Mouse (Mus musculus) gastrocnemius, adult 8-10 months (tissue): ENCODE measurements around the gene Tmco2. TPM values are rescaled to one million over a fixed set of nuclear protein-coding genes. Genes with fewer than 3 reads are reported as not detected.
"Not testable (repeated sequence)": the region's sequence is repeated elsewhere in the genome, so short reads cannot be mapped to it uniquely, and the experiment has no call there.

ENCODE experiments used
- DNase-seq, 2 experiments: peaks; one replicate each; pipeline ENCODE4 v3.0.0; 2022; ENCODE audit warnings: low spot score in 2 of 2
- total RNA-seq, 4 experiments: library from RNA; stranded (reverse); gene quantifications; 2 replicates each; pipeline ENCODE4 v1.2.4; 2022

Tmco2 gene
- total RNA-seq, result not detected

DNA sequence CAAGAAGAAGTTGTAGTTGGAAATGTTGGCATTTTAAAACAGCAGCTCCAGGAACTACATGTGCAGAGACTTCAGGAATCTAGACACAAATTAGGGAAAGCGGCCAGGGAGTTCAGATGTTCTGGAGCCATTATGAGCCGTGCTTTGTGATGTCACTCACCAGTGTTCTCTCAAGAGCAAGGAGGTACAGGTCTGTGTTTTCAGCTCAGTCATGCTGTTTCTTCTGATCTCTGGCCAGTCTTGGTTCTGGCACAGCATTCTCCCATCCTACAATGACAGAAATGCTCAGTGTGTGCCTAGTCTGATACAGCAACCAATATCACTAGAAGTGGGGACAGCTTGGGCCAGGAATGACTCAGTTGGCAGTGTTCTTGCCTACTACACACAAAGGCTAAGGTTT is at the start of gene Tmco2:
Gene Tmco2 (minus strand): TSS at position 101 of the 400 bp plus-strand sequence.
- DNase-seq, result no peak

- no peak for DNase-seq
These were observed 5.7 kb downstream of the Tmco2 start for GRCm38 (mm10) chr4:121103304-121103703.

DNA sequence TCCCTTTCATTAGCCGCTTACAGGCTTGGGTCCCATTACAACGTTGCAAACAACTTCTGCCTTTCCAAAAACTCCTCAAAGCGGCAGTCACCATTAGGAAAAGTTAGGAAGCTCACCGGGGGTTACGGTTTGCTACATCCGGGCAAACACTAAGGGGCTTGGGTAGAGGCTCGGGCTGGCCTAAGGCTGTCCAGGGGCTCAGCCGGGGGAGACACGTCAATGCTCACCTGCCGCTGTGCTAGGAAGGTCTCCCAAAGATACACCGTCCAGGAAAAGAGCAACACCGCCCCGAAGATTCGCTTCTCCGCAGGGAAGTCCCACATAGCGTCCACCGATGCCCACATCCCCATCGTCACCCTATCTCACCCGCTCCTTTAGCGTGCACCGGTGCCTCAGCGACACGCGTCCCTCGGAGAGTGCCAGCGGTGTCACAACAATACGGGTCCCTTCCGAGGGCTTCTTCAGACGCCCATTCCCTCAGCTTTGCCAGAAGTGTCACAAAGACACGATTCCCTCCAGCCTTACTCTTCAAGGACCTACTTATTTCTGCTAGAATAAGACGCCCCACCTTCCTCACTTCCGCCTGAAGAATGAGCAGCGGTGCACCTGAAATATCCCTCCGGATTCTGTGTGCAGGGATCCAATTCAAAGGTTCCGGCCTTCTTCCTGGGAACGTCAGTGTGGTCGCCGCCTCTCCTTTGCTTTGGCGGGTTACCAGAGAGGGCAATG is 11.2 kb downstream of the Tmco2 start, which contains the start of gene Zmpste24:
Gene Zmpste24 (minus strand): TSS at position 592 of the 729 bp plus-strand sequence.
- DNase-seq, result peak; percentile 61 to 66

GRCm38 (mm10) chr4:121090211-121090610 is 18.8 kb downstream of the Tmco2 start:
- no peak for DNase-seq

- DNase-seq, result no peak
These were observed 20.3 kb downstream of the Tmco2 start for GRCm38 (mm10) chr4:121088696-121089095.

DNA sequence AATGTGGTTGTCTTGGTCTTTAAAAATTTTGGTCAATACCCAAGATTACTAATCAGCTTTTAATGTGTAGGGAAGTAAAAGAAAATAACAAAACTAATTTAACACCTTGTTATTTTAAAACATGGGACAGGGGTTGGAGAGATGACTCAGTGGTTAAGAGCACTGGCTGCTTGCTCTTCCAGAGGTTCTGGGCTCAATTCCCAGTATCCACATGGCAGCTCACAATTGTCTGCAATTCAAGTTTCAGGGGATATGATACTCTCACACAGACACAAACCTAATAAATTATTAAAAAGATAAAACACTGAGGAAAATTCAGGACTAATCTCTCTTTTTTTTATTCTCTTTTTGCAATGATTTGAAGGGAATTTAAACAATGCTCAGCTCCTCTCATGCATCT is 24.5 kb downstream of the Tmco2 start:
- no peak for DNase-seq

GRCm38 (mm10) chr4:121080395-121080794 is 28.6 kb downstream of the Tmco2 start:
- no peak for DNase-seq

- DNase-seq, result no peak
These were observed 30.9 kb downstream of the Tmco2 start for GRCm38 (mm10) chr4:121077915-121078646.

- no peak for DNase-seq
These were observed 34.8 kb downstream of the Tmco2 start for GRCm38 (mm10) chr4:121074250-121074649.

DNA sequence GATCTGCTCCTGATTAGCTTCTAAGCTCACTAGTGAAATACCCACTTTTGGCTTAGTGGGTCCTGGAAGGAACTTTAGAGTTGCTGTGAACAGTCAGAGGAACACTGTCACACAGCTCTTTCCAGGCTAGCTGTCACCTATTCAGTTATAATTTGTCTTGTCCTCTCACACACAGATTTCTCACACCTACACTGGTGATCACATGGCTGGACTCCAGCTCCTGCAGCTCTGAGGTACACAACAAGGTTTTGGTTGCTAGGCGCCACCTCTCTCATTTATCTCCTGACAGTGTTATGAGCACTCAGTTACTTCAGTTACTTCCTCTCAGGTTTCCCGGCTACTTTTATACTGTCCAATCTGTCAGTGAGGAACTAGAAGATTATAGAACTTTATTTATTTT is 43.7 kb downstream of the Tmco2 start:
- no peak for DNase-seq

- DNase-seq, result not testable (repeated sequence)
These were observed 49.8 kb downstream of the Tmco2 start for GRCm38 (mm10) chr4:121059218-121059617.

- DNase-seq, result no peak
These were observed 52.0 kb downstream of the Tmco2 start for GRCm38 (mm10) chr4:121057032-121057431.

DNA sequence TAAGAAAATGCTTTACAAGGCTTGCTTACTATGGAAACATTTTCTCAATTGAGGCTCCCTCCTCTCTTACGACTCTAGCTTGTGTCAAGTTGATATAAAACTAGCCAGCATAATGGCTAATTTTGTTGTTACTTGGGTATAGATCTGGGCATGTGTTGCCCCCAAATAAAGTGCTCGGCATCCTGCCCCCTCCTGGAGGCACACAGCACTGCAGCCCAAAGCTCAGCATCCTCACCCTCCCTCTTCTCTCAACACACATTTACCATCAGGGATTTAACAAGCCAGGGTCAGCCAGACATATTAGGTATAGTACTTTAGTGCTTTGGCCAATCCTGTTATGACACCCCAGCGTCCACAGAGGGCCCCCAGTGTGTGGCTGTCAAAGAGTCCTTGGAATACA is 52.7 kb downstream of the Tmco2 start:
- no peak for DNase-seq

Other genes with a start within 250 kb of the Tmco2 start
- gene Exo5, start 184.2 kb downstream of the Tmco2 start, total RNA-seq, result 1 to 10 TPM in 3 of 4 experiments, under 1 TPM in 1; 0.87 to 2.8 (median 1.5) TPM
- under 1 TPM in 3 of 4 experiments, not detected in 1; 0.24 to 0.43 (median 0.24) TPM for gene Zfp69, start 157.5 kb downstream of the Tmco2 start, total RNA-seq
- 10 to 100 TPM; 11.5 to 15.2 (median 14.0) TPM for gene Smap2, start 92.0 kb downstream of the Tmco2 start, total RNA-seq
- under 1 TPM in 2 of 4 experiments, not detected in 2; 0.13 to 0.44 TPM for gene Col9a2, start 69.8 kb downstream of the Tmco2 start, total RNA-seq
- gene Zmpste24, start 11.0 kb downstream of the Tmco2 start, total RNA-seq, result 10 to 100 TPM; 18.3 to 22.8 (median 18.8) TPM
- gene Rlf, start 105.9 kb upstream of the Tmco2 start, total RNA-seq, result 1 to 10 TPM; 7.6 to 9.3 (median 8.5) TPM
- under 1 TPM in 1 of 4 experiments, not detected in 3; 0.29 TPM for gene Gm12888, start 215.7 kb upstream of the Tmco2 start, total RNA-seq